In the genomic region with DNA sequence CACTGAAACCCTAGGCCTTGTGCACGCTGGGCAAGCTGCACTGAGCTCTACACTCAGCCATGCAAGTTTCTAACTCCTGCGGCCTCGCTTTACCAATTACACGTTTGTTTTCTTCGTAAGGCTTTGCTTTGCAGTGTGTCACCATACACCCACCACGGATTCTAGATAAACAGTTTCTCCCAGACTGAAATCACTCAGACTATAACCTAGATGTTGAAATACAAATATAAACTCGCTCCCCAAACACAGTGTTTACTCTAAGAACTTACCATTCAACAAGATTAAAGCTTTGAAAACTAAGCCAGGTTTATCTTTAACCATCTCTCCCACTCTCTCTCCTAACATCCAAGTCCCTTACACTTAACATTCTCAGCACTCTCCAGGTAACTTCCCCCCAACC, we compare ENCODE assay signal across 12 mouse cellular contexts.
"Had no signal": no experiment of that assay in that cellular context is flagged by ENCODE, and none has a peak within 500 bp of the region (broad histone marks: within the 10 kb centered on the region; RNA-seq: fewer than 3 reads in every experiment).

No protein-coding gene starts in this region.

- H3K4me2 ChIP-seq: hindbrain, embryonic 14.5 days; intestine, embryonic 15.5 days; limb, embryonic 15.5 days; midbrain, embryonic 13.5 days had no signal

- H3K27ac ChIP-seq: hindbrain, embryonic 14.5 days; intestine, embryonic 15.5 days; kidney, postnatal 0 days; layer of hippocampus, adult 2 months; limb, embryonic 15.5 days; midbrain, embryonic 13.5 days had no signal

- H3K36me3 ChIP-seq: intestine, embryonic 15.5 days; limb, embryonic 15.5 days; midbrain, embryonic 13.5 days had no signal

- H3K27me3 ChIP-seq: intestine, embryonic 15.5 days; limb, embryonic 15.5 days; midbrain, embryonic 13.5 days had no signal

- H3K9ac ChIP-seq: hindbrain, embryonic 14.5 days; intestine, embryonic 15.5 days; limb, embryonic 15.5 days; midbrain, embryonic 13.5 days had no signal

- DNase-seq: kidney, adult 18-20 months; kidney, postnatal 4 days; left cerebral cortex, postnatal 4 days; lung, postnatal 36 days; thymus, adult 2 months; thymus, postnatal 25 days had no signal

- H3K9me3 ChIP-seq: intestine, embryonic 15.5 days; limb, embryonic 15.5 days; midbrain, embryonic 13.5 days had no signal

- ATAC-seq: intestine, embryonic 15.5 days; midbrain, embryonic 13.5 days had no signal

- H3K4me3 ChIP-seq: intestine, embryonic 15.5 days; layer of hippocampus, adult 2 months; limb, embryonic 15.5 days; midbrain, embryonic 13.5 days had no signal

- H3K4me1 ChIP-seq: intestine, embryonic 15.5 days; limb, embryonic 15.5 days; midbrain, embryonic 13.5 days had no signal
